Mouse (Mus musculus) embryonic facial prominence, embryonic 14.5 days (tissue): ENCODE measurements at regions not wholly inside any gene's neighbourhood (a gene's known extent, or its start where the extent isn't known, plus 50 kb on each side); places are given as distances from the start of the nearest gene placed in this dataset.
"Not testable (repeated sequence)": the region's sequence is repeated elsewhere in the genome, so short reads cannot be mapped to it uniquely, and the experiment has no call there.

Source experiments
- ATAC-seq: fragments of 200-750 bp; cut with Nextera tagmentation; 2 replicates; pipeline ENCODE4 v1.8.0; 2017; ENCODE audit warnings: low read depth, moderate number of reproducible peaks, moderate TSS enrichment
- DNase-seq: peaks from one replicate; pipeline ENCODE4 v3.0.0-alpha.2; 2015; ENCODE audit warnings: low spot score
- H3K27ac ChIP-seq: fragments of 300-500 bp; sonication (generic); replicated peaks from 2 replicates; pipeline ENCODE4 v1.5.1; 2014; ENCODE audit warnings: low read depth, mild to moderate bottlenecking, low read length, moderate library complexity
- H3K27me3 ChIP-seq: fragments of 300-500 bp; sonication (generic); replicated peaks from 2 replicates; pipeline ENCODE4 v1.6.1; 2014; ENCODE audit warnings: low read length; ENCODE audit not compliant: control insufficient read depth, insufficient read depth
- H3K36me3 ChIP-seq: fragments of 300-500 bp; sonication (generic); 2 replicates; pipeline ENCODE4 v1.6.1; 2014; ENCODE audit warnings: low read length, mixed read lengths; ENCODE audit not compliant: control insufficient read depth, insufficient read depth
- H3K4me1 ChIP-seq: fragments of 300-500 bp; sonication (generic); 2 replicates; pipeline ENCODE4 v1.6.1; 2014; ENCODE audit warnings: antibody characterized with exemption, low read length; ENCODE audit not compliant: control insufficient read depth, insufficient read depth
- H3K4me2 ChIP-seq: fragments of 300-500 bp; sonication (generic); 2 replicates; pipeline ENCODE4 v1.6.1; 2014; ENCODE audit warnings: low read depth, mild to moderate bottlenecking, low read length, moderate library complexity, mixed read lengths
- H3K4me3 ChIP-seq: fragments of 300-500 bp; sonication (generic); 2 replicates; pipeline ENCODE4 v1.5.1; 2014; ENCODE audit warnings: low read depth, mild to moderate bottlenecking, low read length
- H3K9ac ChIP-seq: fragments of 300-500 bp; sonication (generic); 2 replicates; pipeline ENCODE4 v1.6.1; 2014; ENCODE audit warnings: low read depth, mild to moderate bottlenecking, low read length, moderate library complexity, mixed read lengths
- H3K9me3 ChIP-seq: fragments of 300-500 bp; sonication (generic); 2 replicates; pipeline ENCODE4 v1.6.1; 2016; ENCODE audit warnings: low read length; ENCODE audit not compliant: control insufficient read depth
- WGBS: fragments of 180-500 bp; shearing (Covaris S2); extraction: QIAGEN DNeasy Blood & Tissue Kit; methylation state at CpG from one replicate; pipeline ENCODE4 v1.1.7; 2014; 5-methylcytosine and 5-hydroxymethylcytosine counted together

- H3K9me3 ChIP-seq = peaks cover 3% of the 10 kb centered on the region; the same call in 1 of the 2 replicates
- H3K27me3 ChIP-seq = no peaks in the 10 kb centered on the region
- no peak overlapping the region for H3K4me3 ChIP-seq
- DNase-seq (no peak), ATAC-seq (no peak)
- 92% methylated on average over 6 of the region's 6 CpGs for WGBS
- no peaks in the 10 kb centered on the region for H3K4me1 ChIP-seq
- H3K36me3 ChIP-seq = no peaks in the 10 kb centered on the region
- H3K4me2 ChIP-seq = no peak overlapping the region
- no peak overlapping the region for H3K9ac ChIP-seq
- no peak overlapping the region for H3K27ac ChIP-seq
Measured at GRCm38 (mm10) chr3:54580339-54580738, 112.3 kb upstream of the Supt20 start.

- not testable (repeated sequence) for H3K4me2 ChIP-seq, H3K4me3 ChIP-seq, H3K9ac ChIP-seq, H3K36me3 ChIP-seq, DNase-seq, H3K9me3 ChIP-seq, H3K27me3 ChIP-seq, ATAC-seq, H3K27ac ChIP-seq
- WGBS = 85% methylated on average over 9 of the region's 10 CpGs
- peaks cover 14% of the 10 kb centered on the region; the same call in 1 of the 2 replicates for H3K4me1 ChIP-seq
Measured at GRCm38 (mm10) chr3:54585781-54586180, 106.8 kb upstream of the Supt20 start.

GRCm38 (mm10) chr3:54587127-54587995 lies 105.2 kb upstream of the Supt20 start:
- H3K9me3 ChIP-seq = peaks cover 4% of the 10 kb centered on the region; the same call in 1 of the 2 replicates
- peak; percentile 90; the same call in 1 of the 2 replicates for ATAC-seq
- no peaks in the 10 kb centered on the region for H3K27me3 ChIP-seq
- no peaks in the 10 kb centered on the region for H3K36me3 ChIP-seq
- peaks cover 14% of the 10 kb centered on the region; the same call in 1 of the 2 replicates for H3K4me1 ChIP-seq
- peak overlapping the region; percentile 35 for H3K4me2 ChIP-seq
- WGBS = 28% methylated on average over 21 of the region's 21 CpGs
- peak; percentile 95 for DNase-seq
- peak overlapping the region; percentile 30; the same call in 1 of the 2 replicates for H3K9ac ChIP-seq
- peak overlapping the region; percentile 7; the same call in 1 of the 2 replicates for H3K4me3 ChIP-seq
- peak overlapping the region; percentile 91 for H3K27ac ChIP-seq

- Histone ChIP-seq H3K27ac (peak overlapping the region; percentile 91), H3K4me1 (peaks cover 14% of the 10 kb centered on the region; the same call in 1 of the 2 replicates), H3K9ac (no peak overlapping the region), H3K9me3 (peaks cover 4% of the 10 kb centered on the region; the same call in 1 of the 2 replicates), H3K27me3 (no peaks in the 10 kb centered on the region), H3K36me3 (no peaks in the 10 kb centered on the region), H3K4me3 (no peak overlapping the region), H3K4me2 (no peak overlapping the region)
- DNase-seq (peak; percentile 53), ATAC-seq (no peak)
- WGBS = 34% methylated on average over 5 of the region's 5 CpGs
Measured at GRCm38 (mm10) chr3:54588198-54588597, 104.4 kb upstream of the Supt20 start.

GRCm38 (mm10) chr3:54589976-54590375 lies 102.6 kb upstream of the Supt20 start:
- ATAC-seq (no peak), DNase-seq (no peak)
- Histone ChIP-seq H3K9me3 (peaks cover 4% of the 10 kb centered on the region; the same call in 1 of the 2 replicates), H3K4me2 (no peak overlapping the region), H3K4me1 (peaks cover 14% of the 10 kb centered on the region; the same call in 1 of the 2 replicates), H3K9ac (no peak overlapping the region), H3K27ac (no peak overlapping the region; the same call in 1 of the 2 replicates), H3K4me3 (no peak overlapping the region), H3K27me3 (no peaks in the 10 kb centered on the region), H3K36me3 (no peaks in the 10 kb centered on the region)
- 57% methylated on average over 9 of the region's 9 CpGs for WGBS

- peaks cover 14% of the 10 kb centered on the region; the same call in 1 of the 2 replicates for H3K4me1 ChIP-seq
- DNase-seq (no peak), ATAC-seq (no peak)
- peaks cover 4% of the 10 kb centered on the region; the same call in 1 of the 2 replicates for H3K9me3 ChIP-seq
- no peak overlapping the region for H3K9ac ChIP-seq
- WGBS = 64% methylated on average over 3 of the region's 3 CpGs
- no peak overlapping the region for H3K27ac ChIP-seq
- H3K4me2 ChIP-seq = no peak overlapping the region
- H3K36me3 ChIP-seq = no peaks in the 10 kb centered on the region
- H3K4me3 ChIP-seq = no peak overlapping the region
- no peaks in the 10 kb centered on the region for H3K27me3 ChIP-seq
Measured at GRCm38 (mm10) chr3:54591160-54591559, 101.4 kb upstream of the Supt20 start.

GRCm38 (mm10) chr3:54592064-54592463 lies 100.5 kb upstream of the Supt20 start:
- Histone ChIP-seq H3K4me3 (no peak overlapping the region), H3K27me3 (no peaks in the 10 kb centered on the region), H3K27ac (peak overlapping the region; percentile 33; the same call in 1 of the 2 replicates), H3K4me2 (no peak overlapping the region), H3K9ac (no peak overlapping the region), H3K4me1 (peaks cover 10% of the 10 kb centered on the region; the same call in 1 of the 2 replicates), H3K9me3 (peaks cover 4% of the 10 kb centered on the region; the same call in 1 of the 2 replicates), H3K36me3 (no peaks in the 10 kb centered on the region)
- DNase-seq = peak; percentile 54
- 0 out of 2 replicates have a peak, but pooled peaks have one; percentile 48 for ATAC-seq
- 56% methylated on average over 2 of the region's 2 CpGs for WGBS

GRCm38 (mm10) chr3:54592655-54593428 lies 99.8 kb upstream of the Supt20 start:
- H3K27ac ChIP-seq = peak overlapping the region; percentile 28; the same call in 1 of the 2 replicates
- peak; percentile 37; the same call in 1 of the 2 replicates for ATAC-seq
- WGBS = 49% methylated on average over 14 of the region's 14 CpGs
- peaks cover 6% of the 10 kb centered on the region; the same call in 1 of the 2 replicates for H3K4me1 ChIP-seq
- no peak overlapping the region for H3K9ac ChIP-seq
- no peaks in the 10 kb centered on the region for H3K36me3 ChIP-seq
- H3K27me3 ChIP-seq = no peaks in the 10 kb centered on the region
- DNase-seq = peak; percentile 53
- H3K4me2 ChIP-seq = no peak overlapping the region
- H3K4me3 ChIP-seq = no peak overlapping the region
- peaks cover 4% of the 10 kb centered on the region; the same call in 1 of the 2 replicates for H3K9me3 ChIP-seq
